Mouse (Mus musculus) midbrain, postnatal 0 days (tissue): ENCODE measurements around the gene Stard13. TPM values are rescaled to one million over a fixed set of nuclear protein-coding genes. Genes with fewer than 3 reads are reported as not detected.

Source experiments
- ATAC-seq: fragments of 200-750 bp; cut with Nextera tagmentation; 2 replicates; pipeline ENCODE4 v1.8.0; 2017; ENCODE audit warnings: moderate number of reproducible peaks, mild to moderate bottlenecking, moderate TSS enrichment, moderate library complexity; ENCODE audit not compliant: low FRiP score
- DNase-seq: peaks from one replicate; pipeline ENCODE4 v3.0.0-alpha.2; 2015; ENCODE audit warnings: low spot score
- H3K27ac ChIP-seq: fragments of 300-500 bp; sonication (generic); 2 replicates; pipeline ENCODE4 v1.5.1; 2014; ENCODE audit warnings: low read depth, mild to moderate bottlenecking, low read length, mixed read lengths
- H3K27me3 ChIP-seq: fragments of 300-500 bp; sonication (generic); 2 replicates; pipeline ENCODE4 v1.6.1; 2014; ENCODE audit warnings: low read length, control low read depth, mixed read lengths; ENCODE audit not compliant: insufficient read depth
- H3K36me3 ChIP-seq: fragments of 300-500 bp; sonication (generic); 2 replicates; pipeline ENCODE4 v1.6.1; 2014; ENCODE audit warnings: low read length, control low read depth, mixed read lengths; ENCODE audit not compliant: insufficient read depth
- H3K4me1 ChIP-seq: fragments of 300-500 bp; sonication (generic); 2 replicates; pipeline ENCODE4 v1.6.1; 2014; ENCODE audit warnings: mild to moderate bottlenecking, control low read depth, antibody characterized with exemption, low read length, mixed read lengths; ENCODE audit not compliant: insufficient read depth
- H3K4me2 ChIP-seq: fragments of 300-500 bp; sonication (generic); 2 replicates; pipeline ENCODE4 v1.6.1; 2014; ENCODE audit warnings: low read depth, mild to moderate bottlenecking, low read length, mixed read lengths; ENCODE audit not compliant: poor library complexity, severe bottlenecking
- H3K4me3 ChIP-seq: fragments of 300-500 bp; sonication (generic); 2 replicates; pipeline ENCODE4 v1.5.1; 2014; ENCODE audit warnings: low read depth, mild to moderate bottlenecking, low read length, moderate library complexity
- H3K9ac ChIP-seq: fragments of 300-500 bp; sonication (generic); replicated peaks from 2 replicates; pipeline ENCODE4 v1.6.1; 2014; ENCODE audit warnings: mild to moderate bottlenecking, low read length, moderate library complexity, mixed read lengths; ENCODE audit not compliant: poor library complexity, severe bottlenecking
- H3K9me3 ChIP-seq: fragments of 300-500 bp; sonication (generic); 2 replicates; pipeline ENCODE4 v1.6.1; 2016; ENCODE audit warnings: low read length, control low read depth
- CTCF ChIP-seq: IDR thresholded peaks from 2 replicates; pipeline ENCODE4 v1.5.1; 2016; ENCODE audit warnings: antibody characterized with exemption, mild to moderate bottlenecking
- WGBS: fragments of 180-500 bp; shearing (Covaris S2); extraction: QIAGEN DNeasy Blood & Tissue Kit; methylation state at CpG from one replicate; pipeline ENCODE4 v1.1.7; 2014; 5-methylcytosine and 5-hydroxymethylcytosine counted together
- polyA plus RNA-seq: library from polyadenylated mRNA; unstranded; fragments of >200 nt; fragmentation: Nextera tagmentation; extraction: Ambion mirVana; gene quantifications from 2 replicates; pipeline ENCODE4 v1.2.1, GENCODE M21; 2015
- total RNA-seq: library from RNA; depleted of rRNA; stranded (reverse); fragments of >200 nt; gene quantifications from 2 replicates; pipeline ENCODE4 v1.2.3, GENCODE M21; 2014

Gene Stard13
- total and polyA plus RNA-seq, 2 experiments from 2014 or later = 2.1 to 27.2 TPM

DNA sequence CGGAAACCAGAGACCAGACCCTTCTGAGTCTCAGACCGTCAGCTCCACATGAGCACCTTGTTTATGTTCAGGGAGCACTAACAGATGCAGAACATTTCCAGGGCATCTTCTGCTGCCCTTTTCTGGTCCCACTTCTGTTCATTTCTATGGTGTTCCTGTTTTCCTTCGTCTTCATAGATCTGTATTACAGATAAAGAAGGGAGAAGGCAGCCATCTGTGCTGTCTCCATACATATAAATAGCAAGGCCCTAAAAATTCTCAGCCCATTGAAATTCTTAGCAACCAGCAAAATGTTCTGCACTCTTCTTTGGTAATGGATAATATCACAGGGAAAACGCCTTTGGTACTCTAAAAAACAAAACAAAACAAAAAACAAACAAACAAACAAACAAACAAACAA, 96.3 kb downstream of the Stard13 start:
- 86% methylated on average over 4 of the region's 4 CpGs for WGBS
- Histone ChIP-seq H3K4me3 (no peak overlapping the region), H3K27ac (no peak overlapping the region), H3K4me1 (no peaks in the 10 kb centered on the region), H3K4me2 (no peak overlapping the region), H3K9me3 (no peaks in the 10 kb centered on the region), H3K9ac (no peak overlapping the region), H3K36me3 (no peaks in the 10 kb centered on the region), H3K27me3 (no peaks in the 10 kb centered on the region)
- DNase-seq = no peak
- ATAC-seq = no peak
- no peak for TF ChIP-seq CTCF

DNA sequence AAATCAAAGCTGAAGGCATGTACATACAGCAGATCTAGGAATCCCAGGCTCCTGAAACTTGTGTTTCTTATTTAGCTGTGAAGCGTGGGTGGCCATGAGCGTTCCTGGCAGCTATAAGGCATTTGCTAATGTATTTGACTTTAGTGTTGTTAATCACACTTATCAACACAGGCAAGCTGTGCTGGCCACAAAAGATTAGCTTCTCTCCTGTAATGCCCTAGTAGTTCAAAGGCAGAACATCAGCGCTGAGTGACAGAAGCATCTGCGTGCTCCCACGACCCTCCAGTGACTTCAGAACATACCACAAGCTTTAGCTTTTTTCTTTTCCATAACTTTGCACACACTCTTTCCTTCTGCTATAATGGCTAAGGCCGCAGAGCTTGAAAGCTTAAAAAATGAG, 97.7 kb downstream of the Stard13 start:
- DNase-seq (no peak), ATAC-seq (no peak)
- TF ChIP-seq CTCF = no peak
- no peaks in the 10 kb centered on the region for H3K4me1 ChIP-seq
- H3K36me3 ChIP-seq = no peaks in the 10 kb centered on the region
- no peak overlapping the region for H3K4me3 ChIP-seq
- WGBS = 55% methylated on average over 6 of the region's 6 CpGs
- H3K27me3 ChIP-seq = no peaks in the 10 kb centered on the region
- H3K27ac ChIP-seq = no peak overlapping the region
- H3K4me2 ChIP-seq = no peak overlapping the region
- H3K9me3 ChIP-seq = no peaks in the 10 kb centered on the region
- no peak overlapping the region for H3K9ac ChIP-seq

DNA sequence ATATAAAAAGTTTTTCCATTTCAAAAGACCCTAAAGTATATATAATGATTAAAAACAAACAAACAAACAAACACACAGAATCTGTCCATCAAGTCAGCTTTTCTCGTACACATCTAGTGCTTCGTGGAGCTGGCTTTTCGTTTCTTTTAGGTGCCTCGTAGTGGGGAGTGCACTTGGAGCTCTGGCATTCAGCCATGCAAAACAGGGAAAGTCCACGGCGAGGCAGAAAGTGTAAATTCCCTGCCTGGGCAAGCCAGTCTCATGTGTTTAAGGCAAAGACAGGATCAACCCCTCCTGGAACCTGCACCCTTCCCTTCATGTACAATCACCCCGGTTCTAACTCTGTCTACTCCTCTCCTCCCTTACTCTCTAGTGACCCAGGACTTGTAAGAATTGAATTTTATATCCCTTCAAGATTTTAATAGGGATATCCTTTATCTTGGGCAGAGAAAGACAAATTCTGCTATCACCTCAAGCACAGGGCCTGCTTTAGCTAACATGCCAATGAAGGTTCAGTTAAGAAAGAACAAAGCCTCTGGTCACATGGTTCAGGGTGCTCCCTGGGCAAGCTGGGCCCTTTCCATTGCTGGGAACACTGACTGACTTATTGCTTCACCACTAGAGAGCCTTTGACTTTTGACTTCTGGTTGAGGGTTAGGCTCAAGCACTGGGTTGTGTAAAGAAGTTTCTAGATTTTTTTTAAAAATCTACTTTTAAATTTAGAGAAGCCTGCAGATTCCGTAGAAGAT, 98.4 kb downstream of the Stard13 start:
- no peak for ATAC-seq
- WGBS = 80% methylated on average over 8 of the region's 8 CpGs
- Histone ChIP-seq H3K36me3 (no peaks in the 10 kb centered on the region), H3K4me1 (no peaks in the 10 kb centered on the region), H3K27me3 (no peaks in the 10 kb centered on the region), H3K27ac (no peak overlapping the region), H3K4me3 (no peak overlapping the region), H3K9ac (no peak overlapping the region), H3K4me2 (no peak overlapping the region), H3K9me3 (no peaks in the 10 kb centered on the region)
- no peak for DNase-seq
- TF ChIP-seq CTCF = no peak

GRCm38 (mm10) chr5:151134202-151134601, 99.4 kb downstream of the Stard13 start:
- DNase-seq = no peak

GRCm38 (mm10) chr5:151133744-151134143, 99.9 kb downstream of the Stard13 start:
- no peaks in the 10 kb centered on the region for H3K36me3 ChIP-seq
- no peak overlapping the region for H3K27ac ChIP-seq
- no peak overlapping the region for H3K4me3 ChIP-seq
- no peak for TF ChIP-seq CTCF
- no peaks in the 10 kb centered on the region for H3K4me1 ChIP-seq
- no peak for DNase-seq
- WGBS = 95% methylated on average over 14 of the region's 14 CpGs
- no peaks in the 10 kb centered on the region for H3K9me3 ChIP-seq
- ATAC-seq = no peak
- no peak overlapping the region for H3K9ac ChIP-seq
- H3K27me3 ChIP-seq = no peaks in the 10 kb centered on the region
- H3K4me2 ChIP-seq = no peak overlapping the region

More at GRCm38 (mm10) chr5:151134202-151134601, 99.4 kb downstream of the Stard13 start:
- TF ChIP-seq CTCF = no peak
- no peaks in the 10 kb centered on the region for H3K4me1 ChIP-seq
- no peaks in the 10 kb centered on the region for H3K27me3 ChIP-seq
- H3K4me2 ChIP-seq = no peak overlapping the region
- no peaks in the 10 kb centered on the region for H3K9me3 ChIP-seq
- no peak overlapping the region for H3K27ac ChIP-seq
- no peak overlapping the region for H3K9ac ChIP-seq
- no peaks in the 10 kb centered on the region for H3K36me3 ChIP-seq
- no peak for ATAC-seq
- no peak overlapping the region for H3K4me3 ChIP-seq
- WGBS = 96% methylated on average over 4 of the region's 4 CpGs

DNA sequence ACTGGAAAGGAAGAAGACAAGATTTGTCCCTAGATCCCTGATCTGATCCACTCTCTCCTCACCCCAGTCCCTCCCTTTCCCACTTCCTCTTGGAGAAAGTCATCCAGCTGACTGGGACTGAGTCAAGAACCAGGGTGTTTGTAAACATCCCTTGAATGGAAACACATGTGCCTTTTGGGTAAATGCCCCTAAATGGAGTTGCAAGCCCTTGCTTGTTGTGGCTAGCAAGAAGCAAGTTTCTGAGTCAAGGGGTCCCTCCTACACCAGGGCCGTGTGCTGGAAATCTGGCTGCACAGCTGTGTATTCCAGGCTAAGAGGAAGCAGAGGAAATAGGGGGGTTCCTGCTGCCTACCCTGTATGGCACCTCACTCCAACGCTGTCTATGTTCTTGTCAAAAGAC, 103.9 kb downstream of the Stard13 start:
- TF ChIP-seq CTCF = no peak
- H3K4me2 ChIP-seq = no peak overlapping the region
- no peak for ATAC-seq

More for the DNA sequence above, 103.9 kb downstream of the Stard13 start:
- H3K27me3 ChIP-seq = no peaks in the 10 kb centered on the region
- no peak overlapping the region for H3K27ac ChIP-seq
- H3K4me3 ChIP-seq = no peak overlapping the region
- 89% methylated on average over 2 of the region's 2 CpGs for WGBS
- H3K36me3 ChIP-seq = no peaks in the 10 kb centered on the region
- no peak overlapping the region for H3K9ac ChIP-seq
- no peaks in the 10 kb centered on the region for H3K9me3 ChIP-seq
- H3K4me1 ChIP-seq = no peaks in the 10 kb centered on the region
- no peak for DNase-seq
